Mouse (Mus musculus): ENCODE results near the gene Fosl1. TPM values are rescaled to one million over a fixed set of nuclear protein-coding genes. Genes with fewer than 3 reads are reported as not detected.
"Not testable (repeated sequence)": the region's sequence is repeated elsewhere in the genome, so short reads cannot be mapped to it uniquely, and the experiment has no call there.

The Fosl1 gene
- not detected in 2 replicates for polyA plus RNA-seq (2015; fragmentation: Nextera tagmentation; extraction: Ambion mirVana)

- H3K36me3 ChIP-seq (ENCODE audit: control insufficient read depth, insufficient read depth, low read length), result no peaks in the 10 kb centered on the region
- H3K4me2 ChIP-seq (ENCODE audit: low read length), result peak within 1 kb of the TSS; percentile 94
- under 1% methylated on average over 60 of the region's 70 CpGs for WGBS
- H3K4me1 ChIP-seq (ENCODE audit: control insufficient read depth, insufficient read depth, low read depth, low read length), result peaks cover 12% of the 10 kb centered on the region
- peak; percentile 66 for ATAC-seq
- H3K27me3 ChIP-seq (replicated peaks; ENCODE audit: control insufficient read depth, insufficient read depth, low read length), result peaks cover 43% of the 10 kb centered on the region
- peak within 1 kb of the TSS; percentile 56 for H3K9ac ChIP-seq (ENCODE audit: low read depth, low read length)
- no peaks in the 10 kb centered on the region for H3K9me3 ChIP-seq (ENCODE audit: control insufficient read depth, low read length)
- H3K27ac ChIP-seq (ENCODE audit: low read depth, low read length), result no peak within 1 kb of the TSS
- H3K4me3 ChIP-seq (ENCODE audit: low read length), result peak within 1 kb of the TSS; percentile 61
Measured at GRCm38 (mm10) chr19:5447515-5448353, at the start of gene Fosl1. Gene Fosl1 (plus strand): TSS chr19:5447547.

DNA sequence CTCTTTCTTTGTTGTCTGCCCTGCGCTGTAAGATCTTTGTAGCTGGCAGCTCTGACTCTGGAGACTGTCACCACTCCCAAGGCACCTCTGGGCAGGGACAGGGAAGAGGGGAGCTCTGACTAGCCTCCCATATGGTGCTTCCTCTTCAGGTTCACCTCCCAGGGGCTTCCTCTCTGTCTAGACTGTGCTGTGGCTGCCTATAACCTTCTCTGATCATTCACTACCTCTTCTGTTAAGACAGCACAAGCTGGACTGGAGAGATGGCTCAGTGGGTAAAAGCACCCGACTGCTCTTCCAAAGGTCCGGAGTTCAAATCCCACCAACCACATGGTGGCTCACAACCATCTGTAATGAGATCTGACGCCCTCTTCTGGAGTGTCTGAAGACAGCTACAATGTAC lies 46.3 kb upstream of the Fosl1 start:
- not testable (repeated sequence) for H3K9ac ChIP-seq (ENCODE audit: low read depth, low read length); H3K36me3 ChIP-seq (ENCODE audit: control insufficient read depth, insufficient read depth, low read length); H3K27me3 ChIP-seq (replicated peaks; ENCODE audit: control insufficient read depth, insufficient read depth, low read length); H3K9me3 ChIP-seq (ENCODE audit: control insufficient read depth, low read length); H3K4me3 ChIP-seq (ENCODE audit: low read length); ATAC-seq; H3K4me1 ChIP-seq (ENCODE audit: control insufficient read depth, insufficient read depth, low read depth, low read length); H3K27ac ChIP-seq (ENCODE audit: low read depth, low read length); H3K4me2 ChIP-seq (ENCODE audit: low read length)
- WGBS, result 67% methylated on average over 4 of the region's 4 CpGs

DNA sequence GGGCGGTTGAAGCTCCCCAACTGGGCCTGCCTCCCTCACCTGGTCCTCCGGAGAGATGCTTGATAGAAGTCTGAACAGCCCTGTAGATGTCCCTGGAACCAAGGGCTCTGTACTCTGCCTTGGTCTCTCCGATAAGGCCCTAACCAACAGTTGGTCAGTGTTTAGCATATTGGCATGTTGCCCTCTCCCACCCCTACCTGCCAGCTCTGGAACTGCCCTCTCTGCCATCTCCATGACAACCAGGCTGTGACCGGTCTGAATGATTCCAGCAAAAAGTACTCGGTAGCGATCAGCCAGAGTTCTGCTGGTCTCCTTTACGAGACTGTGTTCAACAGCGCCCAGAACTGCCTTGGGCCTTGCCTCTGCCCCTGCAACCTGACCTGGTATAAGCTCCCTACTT lies 45.1 kb upstream of the Fosl1 start, which contains the start of gene Tsga10ip:
Tsga10ip (minus strand) TSS at position 234 of the 400 bp plus-strand sequence.
- no peaks in the 10 kb centered on the region for H3K9me3 ChIP-seq (ENCODE audit: control insufficient read depth, low read length)
- H3K4me3 ChIP-seq (ENCODE audit: low read length), result no peak within 1 kb of the TSS
- WGBS, result 70% methylated on average over 8 of the region's 8 CpGs
- no peak for ATAC-seq
- H3K36me3 ChIP-seq (ENCODE audit: control insufficient read depth, insufficient read depth, low read length), result no peaks in the 10 kb centered on the region
- peaks cover 5% of the 10 kb centered on the region for H3K4me1 ChIP-seq (ENCODE audit: control insufficient read depth, insufficient read depth, low read depth, low read length)
- no peaks in the 10 kb centered on the region for H3K27me3 ChIP-seq (replicated peaks; ENCODE audit: control insufficient read depth, insufficient read depth, low read length)
- H3K4me2 ChIP-seq (ENCODE audit: low read length), result no peak within 1 kb of the TSS
- H3K27ac ChIP-seq (ENCODE audit: low read depth, low read length), result no peak within 1 kb of the TSS
- no peak within 1 kb of the TSS for H3K9ac ChIP-seq (ENCODE audit: low read depth, low read length)

DNA sequence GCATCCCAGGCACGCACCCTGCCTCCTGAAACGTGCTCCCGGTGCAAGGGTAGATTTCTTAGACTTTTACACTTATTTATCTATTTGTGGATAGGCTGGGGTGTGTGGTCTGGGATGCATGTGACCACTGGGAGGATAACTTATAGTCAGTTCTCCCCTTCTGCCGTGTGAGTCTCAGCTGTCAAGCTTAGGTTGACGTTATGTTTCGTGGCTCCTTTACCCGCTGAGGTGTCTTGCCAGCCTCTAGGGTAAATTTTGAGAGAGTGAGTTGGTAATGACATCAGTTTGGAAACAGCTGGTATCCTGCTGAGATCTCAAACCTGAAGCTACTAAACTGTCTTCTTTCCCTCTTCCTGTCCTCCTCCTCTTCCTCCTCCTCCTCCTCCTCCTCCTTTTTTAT lies 41.4 kb upstream of the Fosl1 start:
- H3K4me1 ChIP-seq (ENCODE audit: control insufficient read depth, insufficient read depth, low read depth, low read length), result peaks cover 13% of the 10 kb centered on the region
- 27% methylated on average over 7 of the region's 7 CpGs for WGBS
- peak overlapping the region; percentile 46; the same call in 1 of the 2 replicates for H3K9ac ChIP-seq (ENCODE audit: low read depth, low read length)
- H3K27ac ChIP-seq (ENCODE audit: low read depth, low read length), result peak overlapping the region; percentile 31; the same call in 1 of the 2 replicates
- peak overlapping the region; percentile 56 for H3K4me2 ChIP-seq (ENCODE audit: low read length)
- peak overlapping the region; percentile 34 for H3K4me3 ChIP-seq (ENCODE audit: low read length)
- ATAC-seq, result no peak
- no peaks in the 10 kb centered on the region for H3K9me3 ChIP-seq (ENCODE audit: control insufficient read depth, low read length)
- no peaks in the 10 kb centered on the region for H3K27me3 ChIP-seq (replicated peaks; ENCODE audit: control insufficient read depth, insufficient read depth, low read length)
- no peaks in the 10 kb centered on the region for H3K36me3 ChIP-seq (ENCODE audit: control insufficient read depth, insufficient read depth, low read length)

DNA sequence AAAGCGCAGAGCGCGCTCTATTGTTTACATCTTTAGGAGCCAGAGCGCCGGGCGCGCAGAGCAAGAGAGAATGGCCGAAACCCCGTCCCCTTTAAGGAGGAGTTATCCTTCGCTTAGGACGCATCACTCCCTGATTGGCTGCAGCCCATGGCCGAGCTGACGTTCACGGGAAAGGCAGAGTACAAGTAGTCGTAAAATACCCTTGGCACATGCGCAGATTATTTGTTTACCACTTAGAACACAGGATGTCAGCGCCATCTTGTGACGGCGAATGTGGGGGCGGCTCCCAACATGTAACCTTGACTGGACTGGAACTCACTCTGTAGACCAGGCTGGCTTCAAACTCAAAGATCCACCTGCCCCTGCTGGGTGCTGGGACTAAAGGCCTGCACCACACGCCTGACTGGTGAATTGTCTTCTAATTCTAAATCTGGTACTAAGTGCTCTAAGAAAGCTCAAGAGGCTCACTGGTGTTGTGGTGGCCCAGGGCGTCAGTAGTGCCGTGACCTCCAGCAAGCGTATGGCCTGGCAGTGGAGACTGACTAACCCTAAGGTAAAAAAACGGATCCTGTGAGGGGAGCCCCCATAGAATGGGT lies 40.7 kb upstream of the Fosl1 start:
- WGBS, result 12% methylated on average over 20 of the region's 25 CpGs
- peak overlapping the region; percentile 60 for H3K4me3 ChIP-seq (ENCODE audit: low read length)
- ATAC-seq, result peak; percentile 87
- H3K4me2 ChIP-seq (ENCODE audit: low read length), result peak overlapping the region; percentile 73
- peak overlapping the region; percentile 73 for H3K9ac ChIP-seq (ENCODE audit: low read depth, low read length)
- H3K36me3 ChIP-seq (ENCODE audit: control insufficient read depth, insufficient read depth, low read length); H3K9me3 ChIP-seq (ENCODE audit: control insufficient read depth, low read length); H3K27me3 ChIP-seq (replicated peaks; ENCODE audit: control insufficient read depth, insufficient read depth, low read length): not testable (repeated sequence)
- peaks cover 13% of the 10 kb centered on the region for H3K4me1 ChIP-seq (ENCODE audit: control insufficient read depth, insufficient read depth, low read depth, low read length)
- peak overlapping the region; percentile 85 for H3K27ac ChIP-seq (ENCODE audit: low read depth, low read length)

DNA sequence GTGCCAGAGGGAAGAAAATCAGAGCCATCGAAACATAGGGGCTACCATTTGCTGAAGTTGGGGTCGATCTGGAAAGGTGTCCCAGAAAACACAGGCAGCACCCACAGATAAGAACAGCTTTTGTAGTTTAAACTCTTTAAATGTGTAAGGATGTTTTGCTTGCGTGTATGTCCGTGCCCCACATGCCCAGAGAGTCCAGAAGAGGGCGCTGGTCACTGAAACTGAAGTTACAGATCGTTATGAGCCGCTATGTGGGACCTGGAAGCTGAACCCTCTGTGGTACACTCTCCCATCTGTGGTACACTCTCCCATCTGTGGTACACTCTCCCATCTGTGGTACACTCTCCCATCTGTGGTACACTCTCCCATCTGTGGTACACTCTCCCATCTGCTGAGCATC lies 40.2 kb upstream of the Fosl1 start:
- H3K9me3 ChIP-seq (ENCODE audit: control insufficient read depth, low read length), result no peaks in the 10 kb centered on the region
- 15% methylated on average over 7 of the region's 7 CpGs for WGBS
- peak overlapping the region; percentile 60 for H3K4me3 ChIP-seq (ENCODE audit: low read length)
- H3K27ac ChIP-seq (ENCODE audit: low read depth, low read length), result peak overlapping the region; percentile 85
- H3K27me3 ChIP-seq (replicated peaks; ENCODE audit: control insufficient read depth, insufficient read depth, low read length), result no peaks in the 10 kb centered on the region
- H3K4me1 ChIP-seq (ENCODE audit: control insufficient read depth, insufficient read depth, low read depth, low read length), result peaks cover 13% of the 10 kb centered on the region
- ATAC-seq, result peak; percentile 50; the same call in 1 of the 2 replicates
- H3K4me2 ChIP-seq (ENCODE audit: low read length), result peak overlapping the region; percentile 73
- H3K9ac ChIP-seq (ENCODE audit: low read depth, low read length), result peak overlapping the region; percentile 73
- no peaks in the 10 kb centered on the region for H3K36me3 ChIP-seq (ENCODE audit: control insufficient read depth, insufficient read depth, low read length)

DNA sequence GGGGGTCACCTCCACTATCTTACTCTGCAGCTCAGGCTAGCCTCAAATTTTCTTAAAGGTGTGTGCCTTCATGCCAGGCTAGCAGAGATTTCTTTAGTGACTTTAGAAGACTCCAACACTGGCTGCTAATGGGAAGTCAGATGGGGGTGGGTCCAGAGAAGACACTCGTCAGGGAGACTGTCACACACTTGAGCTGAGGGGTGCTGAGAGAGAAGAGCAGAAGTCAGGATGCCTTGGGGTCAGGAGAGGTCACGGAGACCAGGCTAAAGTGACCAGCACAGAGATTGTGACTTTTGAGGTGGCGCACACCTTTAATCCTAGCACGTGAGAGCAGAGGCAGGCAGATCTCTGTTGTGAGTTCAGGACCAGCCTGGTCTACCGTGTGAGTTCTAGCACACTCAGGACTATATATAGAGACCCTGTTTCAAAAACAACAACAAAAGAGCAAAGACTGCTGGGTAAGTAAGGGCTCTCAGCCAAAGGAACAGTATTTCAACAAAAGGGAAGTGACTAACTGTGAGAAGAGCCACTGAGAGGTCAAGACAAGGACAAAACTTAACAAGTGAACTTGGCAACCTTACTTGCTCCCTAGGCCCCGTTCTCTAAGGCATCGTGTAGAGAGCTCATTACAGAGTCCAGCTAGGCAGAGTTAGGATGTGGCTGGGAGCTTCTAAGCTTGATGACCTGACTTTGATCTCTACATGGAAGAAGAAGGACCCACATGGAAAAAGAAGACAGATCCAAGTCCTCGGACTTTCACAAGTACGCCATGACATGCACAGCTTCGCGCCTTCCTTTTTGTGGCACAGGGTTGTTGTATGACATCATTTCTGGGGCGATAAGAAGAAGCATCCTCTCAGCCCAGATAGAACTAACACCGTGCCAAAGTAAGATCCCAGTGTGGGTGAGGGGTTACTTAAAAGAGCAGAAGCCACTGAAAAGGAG lies 39.0 kb upstream of the Fosl1 start:
- H3K4me1 ChIP-seq (ENCODE audit: control insufficient read depth, insufficient read depth, low read depth, low read length), result peaks cover 13% of the 10 kb centered on the region
- no peaks in the 10 kb centered on the region for H3K9me3 ChIP-seq (ENCODE audit: control insufficient read depth, low read length)
- no peak for ATAC-seq
- H3K9ac ChIP-seq (ENCODE audit: low read depth, low read length), result no peak overlapping the region
- WGBS, result 82% methylated on average over 13 of the region's 13 CpGs
- no peaks in the 10 kb centered on the region for H3K27me3 ChIP-seq (replicated peaks; ENCODE audit: control insufficient read depth, insufficient read depth, low read length)
- H3K4me3 ChIP-seq (ENCODE audit: low read length), result no peak overlapping the region
- H3K36me3 ChIP-seq (ENCODE audit: control insufficient read depth, insufficient read depth, low read length), result no peaks in the 10 kb centered on the region
- H3K27ac ChIP-seq (ENCODE audit: low read depth, low read length), result no peak overlapping the region
- peak overlapping the region; percentile 73; the same call in 1 of the 2 replicates for H3K4me2 ChIP-seq (ENCODE audit: low read length)

- H3K9ac ChIP-seq (ENCODE audit: low read depth, low read length), result no peak overlapping the region
- H3K27ac ChIP-seq (ENCODE audit: low read depth, low read length), result no peak overlapping the region
- no peak overlapping the region for H3K4me3 ChIP-seq (ENCODE audit: low read length)
- H3K27me3 ChIP-seq (replicated peaks; ENCODE audit: control insufficient read depth, insufficient read depth, low read length), result no peaks in the 10 kb centered on the region
- no peaks in the 10 kb centered on the region for H3K36me3 ChIP-seq (ENCODE audit: control insufficient read depth, insufficient read depth, low read length)
- 82% methylated on average over 5 of the region's 5 CpGs for WGBS
- ATAC-seq, result no peak
- H3K9me3 ChIP-seq (ENCODE audit: control insufficient read depth, low read length), result no peaks in the 10 kb centered on the region
- no peak overlapping the region for H3K4me2 ChIP-seq (ENCODE audit: low read length)
- peaks cover 13% of the 10 kb centered on the region for H3K4me1 ChIP-seq (ENCODE audit: control insufficient read depth, insufficient read depth, low read depth, low read length)
Measured at GRCm38 (mm10) chr19:5409068-5409467, 38.3 kb upstream of the Fosl1 start.
